Mouse (Mus musculus): ENCODE data around the gene Mtnr1a. TPM values are rescaled to one million over a fixed set of nuclear protein-coding genes. Genes with fewer than 3 reads are reported as not detected.
A peak's percentile ranks its signal among the peaks of the same experiment; 100 is the strongest.
"Not testable (repeated sequence)": the region's sequence is repeated elsewhere in the genome, so short reads cannot be mapped to it uniquely, and the experiment has no call there.

The Mtnr1a gene
- total RNA-seq (2021) = not detected
- long read RNA-seq, experiment 1 = 0 reads
- long read RNA-seq, experiment 2 = 0 reads

- peak; percentile 86 to 87 for DNase-seq (ENCODE audit: low spot score in 2 of 2)
Measured at GRCm38 (mm10) chr8:45068759-45069386, at the start of gene Mtnr1a. TSS of gene Mtnr1a (plus strand) at chr8:45069137.

GRCm38 (mm10) chr8:45019241-45019640 is 49.7 kb upstream of the Mtnr1a start:
- no peak for DNase-seq (ENCODE audit: low spot score in 2 of 2)

GRCm38 (mm10) chr8:45021171-45021570 is 47.8 kb upstream of the Mtnr1a start:
- peak in 1 of 2 experiments; percentile 36 for DNase-seq (ENCODE audit: low spot score in 2 of 2)

GRCm38 (mm10) chr8:45021911-45022665 is 46.8 kb upstream of the Mtnr1a start:
- DNase-seq (ENCODE audit: low spot score in 2 of 2) = no peak

- DNase-seq (ENCODE audit: low spot score in 2 of 2) = no peak
Measured at GRCm38 (mm10) chr8:45028081-45028497, 40.8 kb upstream of the Mtnr1a start.

- DNase-seq (ENCODE audit: low spot score in 2 of 2) = no peak
Measured at GRCm38 (mm10) chr8:45038350-45038749, 30.6 kb upstream of the Mtnr1a start.

- DNase-seq (ENCODE audit: low spot score in 2 of 2) = no peak
Measured at GRCm38 (mm10) chr8:45044160-45044559, 24.8 kb upstream of the Mtnr1a start.

- no peak for DNase-seq (ENCODE audit: low spot score in 2 of 2)
Measured at GRCm38 (mm10) chr8:45050451-45050850, 18.5 kb upstream of the Mtnr1a start.

GRCm38 (mm10) chr8:45051236-45051635 is 17.7 kb upstream of the Mtnr1a start:
- no peak for DNase-seq (ENCODE audit: low spot score in 2 of 2)

- DNase-seq (ENCODE audit: low spot score in 2 of 2) = no peak
Measured at GRCm38 (mm10) chr8:45052205-45052604, 16.7 kb upstream of the Mtnr1a start.

GRCm38 (mm10) chr8:45052618-45053017 is 16.3 kb upstream of the Mtnr1a start:
- DNase-seq (ENCODE audit: low spot score in 2 of 2) = no peak

GRCm38 (mm10) chr8:45055500-45055899 is 13.4 kb upstream of the Mtnr1a start:
- no peak for DNase-seq (ENCODE audit: low spot score in 2 of 2)

GRCm38 (mm10) chr8:45056810-45057209 is 12.1 kb upstream of the Mtnr1a start:
- DNase-seq (ENCODE audit: low spot score in 2 of 2) = no peak

- no peak for DNase-seq (ENCODE audit: low spot score in 2 of 2)
Measured at GRCm38 (mm10) chr8:45060083-45060482, 8.9 kb upstream of the Mtnr1a start.

GRCm38 (mm10) chr8:45062311-45062710 is 6.6 kb upstream of the Mtnr1a start:
- no peak for DNase-seq (ENCODE audit: low spot score in 2 of 2)

- no peak for DNase-seq (ENCODE audit: low spot score in 2 of 2)
Measured at GRCm38 (mm10) chr8:45062982-45063924, 5.7 kb upstream of the Mtnr1a start.

GRCm38 (mm10) chr8:45064197-45064869 is 4.6 kb upstream of the Mtnr1a start:
- DNase-seq (ENCODE audit: low spot score in 2 of 2) = no peak

- not testable (repeated sequence) for DNase-seq (ENCODE audit: low spot score in 2 of 2)
Measured at GRCm38 (mm10) chr8:45065391-45065790, 3.5 kb upstream of the Mtnr1a start.

- DNase-seq (ENCODE audit: low spot score in 2 of 2) = no peak
Measured at GRCm38 (mm10) chr8:45070949-45071348, 2.0 kb downstream of the Mtnr1a start.

- no peak for DNase-seq (ENCODE audit: low spot score in 2 of 2)
Measured at GRCm38 (mm10) chr8:45080850-45081249, 11.9 kb downstream of the Mtnr1a start.

GRCm38 (mm10) chr8:45093599-45093998 is 24.7 kb downstream of the Mtnr1a start:
- DNase-seq (ENCODE audit: low spot score in 2 of 2) = no peak
